Mouse (Mus musculus): ENCODE data around the gene Insm1.

GRCm38 (mm10) chr2:146227646-146228045 is 5.9 kb downstream of the Insm1 start:
- TF ChIP-seq CTCF (IDR thresholded peaks at IDR 0.05; ENCODE audit: low read depth, low read length): no peak
- TF ChIP-seq POLR2A (IDR thresholded peaks at IDR 0.05; ENCODE audit: borderline replicate concordance, low read depth, low read length): no peak

Measured in bone marrow macrophage, adult 2 months (primary cell).